Mouse (Mus musculus) left cerebral cortex, adult 2 months (tissue): Measurements from ENCODE around the gene Xxylt1. TPM values are rescaled to one million over a fixed set of nuclear protein-coding genes. Genes with fewer than 3 reads are reported as not detected.

Source experiments
- DNase-seq, 2 experiments: peaks; one replicate each; pipeline ENCODE4 v3.0.0; 2021 to 2022; ENCODE audit warnings: low spot score in 2 of 2, mixed read lengths in 1 of 2; ENCODE audit errors: extremely low spot score in 1 of 2
- H3K27ac ChIP-seq: fragments of 200-600 bp; 2 replicates; pipeline ENCODE4 v1.8.1; 2022
- H3K4me3 ChIP-seq: fragments of 200-600 bp; 2 replicates; pipeline ENCODE4 v1.8.1; 2022
- CTCF ChIP-seq: fragments of 200-600 bp; IDR thresholded peaks from 2 replicates; pipeline ENCODE4 v1.8.1; 2022; ENCODE audit warnings: antibody characterized with exemption, mild to moderate bottlenecking, moderate library complexity
- intact Hi-C: fragments of 180-260 bp; cut with DNase I; formaldehyde crosslinking; loops from one replicate; pipeline ENCODE4 v1.15.1; 2025
- total RNA-seq, 2 experiments: library from RNA; stranded (reverse); gene quantifications; 2 replicates each; pipeline ENCODE4 v1.2.3; 2021

The Xxylt1 gene
- total RNA-seq, 2 experiments from 2014 or later = 19.4 to 21.9 TPM

DNA sequence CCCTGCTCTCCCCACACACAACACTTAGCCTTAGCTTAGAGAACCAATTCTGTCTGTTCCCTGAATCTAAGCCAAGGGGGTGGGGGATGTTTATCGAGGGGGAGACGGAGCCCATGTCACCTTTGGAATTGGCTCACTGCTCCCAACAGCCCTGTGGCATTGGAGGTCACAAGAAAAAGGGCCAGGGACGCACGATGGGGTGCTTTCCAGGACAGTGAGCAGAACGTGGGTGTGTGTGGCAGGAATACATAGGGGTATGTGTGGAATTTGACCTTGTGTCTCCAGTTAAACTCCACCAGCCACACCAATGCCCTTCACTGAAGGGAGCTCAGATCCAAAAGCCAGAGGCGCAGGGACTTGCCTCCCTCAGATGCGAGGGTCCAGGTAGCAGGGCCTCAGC is 116.3 kb downstream of the Xxylt1 start:
- Histone ChIP-seq H3K27ac (no peak overlapping the region), H3K4me3 (no peak overlapping the region)
- no peak for DNase-seq
- intact Hi-C loops = no loop called here
- no peak for TF ChIP-seq CTCF

DNA sequence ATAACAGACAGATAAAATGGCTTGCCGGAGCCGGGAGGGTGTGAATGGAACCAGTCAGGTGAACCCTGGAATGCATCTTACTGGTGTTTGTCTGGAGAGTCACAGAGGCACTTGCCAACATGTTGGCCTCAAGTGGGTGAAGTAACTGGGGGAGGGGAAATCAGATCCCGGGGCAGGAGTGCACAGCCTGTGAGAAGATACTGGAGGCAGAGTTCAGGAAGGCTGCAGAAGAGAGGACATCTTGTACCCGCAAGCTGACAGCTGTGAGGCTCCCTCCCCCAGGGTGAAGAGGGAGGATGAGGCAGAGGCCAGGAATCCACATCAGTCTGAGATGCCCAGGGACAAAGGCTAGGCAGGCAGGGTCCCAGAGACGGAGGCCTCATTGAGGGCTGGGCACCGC is 116.8 kb downstream of the Xxylt1 start:
- intact Hi-C loops = no loop called here
- Histone ChIP-seq H3K4me3 (no peak overlapping the region), H3K27ac (no peak overlapping the region)
- DNase-seq = no peak
- TF ChIP-seq CTCF = no peak

DNA sequence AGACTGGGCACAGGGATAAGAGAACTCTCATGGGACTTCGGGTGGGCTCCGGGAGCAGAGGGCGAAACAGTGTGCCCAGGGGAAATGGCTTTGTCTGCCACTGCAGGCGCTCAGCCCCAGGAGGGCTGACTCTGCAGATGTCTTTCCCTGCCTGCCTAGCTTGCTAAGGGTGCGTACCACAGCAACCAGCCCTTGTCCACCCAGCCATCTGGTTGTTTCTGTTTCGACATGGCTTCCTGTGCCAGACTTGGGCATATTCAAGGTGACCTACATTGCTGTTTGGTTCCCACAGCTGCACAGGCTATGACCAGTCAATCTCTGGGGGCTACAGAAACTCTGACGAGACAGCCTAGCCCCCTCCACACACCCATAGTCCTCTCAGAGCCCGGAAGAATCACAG is 118.7 kb downstream of the Xxylt1 start:
- no peak for TF ChIP-seq CTCF
- Histone ChIP-seq H3K4me3 (no peak overlapping the region), H3K27ac (no peak overlapping the region)
- intact Hi-C loops = no loop called here
- no peak for DNase-seq

DNA sequence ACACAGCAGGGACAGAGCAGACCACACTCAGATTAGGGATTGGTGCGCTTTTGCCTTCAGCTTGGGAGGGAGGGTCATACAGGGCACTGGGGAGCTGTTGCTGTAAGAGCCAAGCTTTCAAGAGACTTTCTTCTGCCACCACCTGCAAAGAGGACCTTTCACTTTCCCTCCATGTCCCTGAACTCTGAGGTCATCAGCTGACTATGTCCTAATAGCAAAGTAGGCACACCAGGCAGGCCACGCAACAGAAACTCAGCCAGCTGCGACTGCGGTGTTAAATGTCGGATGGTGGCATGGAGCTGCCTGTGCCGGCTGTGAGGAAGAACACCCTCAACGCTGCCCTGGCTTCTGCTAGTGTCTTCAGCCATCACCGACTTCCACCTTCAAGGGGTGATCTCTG is 120.1 kb downstream of the Xxylt1 start:
- DNase-seq = no peak
- TF ChIP-seq CTCF = no peak
- intact Hi-C loops = no loop called here
- Histone ChIP-seq H3K4me3 (no peak overlapping the region), H3K27ac (no peak overlapping the region)

DNA sequence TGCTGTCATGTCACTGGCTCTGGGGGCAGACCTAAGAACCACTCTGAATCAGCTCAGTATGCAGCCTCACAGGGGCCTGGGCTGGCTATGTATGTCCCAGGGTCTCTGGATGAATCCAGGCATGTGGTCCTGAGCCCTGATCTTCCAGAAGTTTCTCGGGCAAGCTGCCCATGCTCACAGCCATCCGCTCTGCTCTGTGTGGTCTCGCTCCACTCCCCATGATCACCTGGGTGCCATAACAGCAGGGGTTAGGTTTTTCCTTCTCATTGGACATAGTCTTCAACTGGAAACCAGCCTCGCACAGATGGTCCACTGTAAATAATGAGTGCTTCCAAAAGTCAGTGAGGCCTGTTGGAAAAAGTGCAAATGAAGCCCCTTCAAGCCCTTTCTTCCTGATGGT is 121.0 kb downstream of the Xxylt1 start:
- no peak for TF ChIP-seq CTCF
- H3K27ac ChIP-seq = no peak overlapping the region
- intact Hi-C loops = no loop called here
- no peak for DNase-seq
- H3K4me3 ChIP-seq = no peak overlapping the region

DNA sequence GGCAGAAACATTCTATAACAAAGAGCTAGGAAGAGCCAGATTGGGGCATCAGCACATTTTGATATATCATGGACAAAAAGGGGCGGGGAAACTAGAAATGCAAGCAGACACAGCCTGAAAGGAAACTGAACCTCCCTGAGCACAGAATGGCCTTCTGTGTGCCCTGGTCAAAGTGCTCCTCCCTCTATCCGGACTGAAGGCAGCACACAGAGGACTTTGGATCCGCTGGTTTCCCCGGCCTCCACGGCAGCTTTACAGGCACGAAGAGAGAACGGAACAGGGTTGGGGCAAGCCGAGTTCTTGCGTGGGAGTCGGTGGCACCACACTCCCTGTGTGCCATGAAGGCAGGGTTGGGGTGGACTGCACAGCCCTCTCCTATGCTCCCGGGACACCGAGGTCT is 121.5 kb downstream of the Xxylt1 start:
- no peak for TF ChIP-seq CTCF
- no peak for DNase-seq
- Histone ChIP-seq H3K4me3 (no peak overlapping the region), H3K27ac (no peak overlapping the region)
- intact Hi-C loops = no loop called here

DNA sequence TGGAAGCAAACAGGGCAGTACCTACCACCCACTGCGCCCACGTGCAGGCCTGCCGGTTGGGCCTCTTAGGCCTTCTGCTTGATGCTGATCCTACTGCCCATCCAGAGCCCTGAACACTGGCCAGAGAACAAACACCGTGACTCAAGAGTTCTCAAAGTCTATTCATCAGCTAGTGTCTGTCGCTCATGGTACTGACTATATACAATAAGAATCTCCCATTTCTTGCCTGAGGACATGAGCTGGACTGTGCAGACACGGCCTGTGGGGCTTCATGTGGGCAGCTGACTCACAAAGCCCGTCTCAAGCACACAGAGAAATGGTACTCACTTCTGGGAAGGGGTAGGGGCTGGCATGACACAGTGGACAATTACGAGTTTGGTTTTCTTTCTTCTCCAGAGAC is 125.1 kb downstream of the Xxylt1 start:
- TF ChIP-seq CTCF = no peak
- DNase-seq = no peak
- Histone ChIP-seq H3K4me3 (no peak overlapping the region), H3K27ac (no peak overlapping the region)
- intact Hi-C loops = no loop called here

DNA sequence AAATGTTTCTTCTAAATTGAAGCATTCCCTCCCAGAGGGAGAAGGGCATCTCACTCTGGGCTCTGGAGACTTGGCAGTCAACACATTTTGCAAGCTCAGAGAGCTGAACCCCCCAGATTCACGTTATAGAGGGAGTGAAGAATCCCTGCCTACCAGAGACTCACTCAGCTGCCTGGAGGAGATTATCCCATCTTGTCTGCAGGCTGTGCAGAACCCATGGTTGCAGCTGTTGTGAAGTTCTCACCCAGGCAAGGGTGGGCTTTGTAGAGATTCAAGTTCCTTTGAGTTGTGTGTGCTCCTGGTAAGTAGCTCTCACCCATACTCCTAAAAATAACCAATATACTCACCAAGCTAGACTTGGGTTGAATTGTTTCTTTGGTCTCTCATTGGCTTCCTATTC is 132.6 kb downstream of the Xxylt1 start:
- peak overlapping the region; percentile 28; the same call in 1 of the 2 replicates for H3K27ac ChIP-seq
- intact Hi-C loops = loop anchor here (1.0 kb wide), 1 partner anchor 19 kb away; no protein-coding TSS in a partner anchor
- no peak for DNase-seq
- H3K4me3 ChIP-seq = no peak overlapping the region
- no peak for TF ChIP-seq CTCF

DNA sequence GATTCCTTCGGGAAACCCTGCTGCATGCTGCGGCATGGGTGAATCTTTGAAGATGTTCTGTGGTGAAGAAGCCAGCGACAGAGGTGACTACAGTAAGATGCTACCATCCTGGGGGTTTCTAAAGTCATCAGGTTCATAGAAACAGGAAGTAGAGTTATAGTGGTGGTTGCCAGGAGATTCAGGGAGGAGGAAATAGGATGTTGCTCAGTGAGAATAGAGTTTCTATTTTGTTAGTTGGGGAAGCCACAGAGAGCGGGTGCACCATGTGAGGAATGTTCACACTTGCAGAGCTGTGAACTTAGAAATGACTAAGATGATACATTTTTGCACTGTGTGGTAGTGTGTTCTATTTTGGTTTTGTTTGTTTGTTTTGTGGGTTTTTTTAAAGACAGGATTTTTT is 133.0 kb downstream of the Xxylt1 start:
- intact Hi-C loops = loop anchor here (1.0 kb wide), 1 partner anchor 19 kb away; no protein-coding TSS in a partner anchor
- no peak for TF ChIP-seq CTCF
- DNase-seq = no peak
- no peak overlapping the region for H3K4me3 ChIP-seq
- peak overlapping the region; percentile 34; the same call in 1 of the 2 replicates for H3K27ac ChIP-seq

DNA sequence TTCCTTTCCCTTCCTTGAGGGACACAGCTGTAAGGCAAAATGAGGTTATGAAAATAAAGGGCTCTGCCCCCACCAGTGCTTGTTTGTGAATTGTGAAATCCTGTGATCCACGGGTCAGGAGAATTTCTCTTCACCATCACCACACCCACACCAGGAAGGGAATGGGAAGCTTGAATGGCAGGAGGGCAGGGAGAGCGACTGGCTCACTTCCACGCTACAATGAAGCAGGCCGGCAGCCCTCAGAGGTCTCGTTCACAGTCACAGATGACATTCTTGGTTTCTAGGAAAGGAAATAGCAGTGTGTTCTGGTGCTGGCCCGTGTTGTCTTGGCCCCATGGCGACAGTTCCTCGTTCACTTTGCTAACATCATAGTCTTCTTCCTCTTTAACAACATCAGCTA is 136.3 kb downstream of the Xxylt1 start:
- no peak for DNase-seq
- Histone ChIP-seq H3K4me3 (no peak overlapping the region), H3K27ac (no peak overlapping the region)
- intact Hi-C loops = no loop called here
- TF ChIP-seq CTCF = no peak

DNA sequence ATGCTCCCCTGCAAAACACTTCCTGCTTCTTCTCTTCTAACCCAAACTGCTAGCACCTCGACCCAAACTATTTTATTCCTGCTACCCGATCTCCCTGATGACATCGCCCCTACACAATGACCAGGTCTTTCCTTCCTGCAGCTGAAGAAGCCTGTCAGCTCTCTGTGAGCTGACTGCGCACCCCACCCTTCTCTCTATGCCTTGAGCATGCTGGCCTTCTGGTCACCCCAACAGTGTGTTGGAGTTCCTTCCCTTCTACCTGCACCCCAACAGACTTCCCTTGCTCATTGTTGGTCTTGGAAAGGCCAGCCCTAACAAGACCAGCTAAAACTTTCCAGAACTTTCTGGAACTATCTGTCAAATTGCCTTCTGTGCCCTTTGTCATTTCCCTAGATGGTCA is 137.3 kb downstream of the Xxylt1 start:
- no peak for TF ChIP-seq CTCF
- intact Hi-C loops = no loop called here
- H3K27ac ChIP-seq = no peak overlapping the region
- H3K4me3 ChIP-seq = no peak overlapping the region
- no peak for DNase-seq

DNA sequence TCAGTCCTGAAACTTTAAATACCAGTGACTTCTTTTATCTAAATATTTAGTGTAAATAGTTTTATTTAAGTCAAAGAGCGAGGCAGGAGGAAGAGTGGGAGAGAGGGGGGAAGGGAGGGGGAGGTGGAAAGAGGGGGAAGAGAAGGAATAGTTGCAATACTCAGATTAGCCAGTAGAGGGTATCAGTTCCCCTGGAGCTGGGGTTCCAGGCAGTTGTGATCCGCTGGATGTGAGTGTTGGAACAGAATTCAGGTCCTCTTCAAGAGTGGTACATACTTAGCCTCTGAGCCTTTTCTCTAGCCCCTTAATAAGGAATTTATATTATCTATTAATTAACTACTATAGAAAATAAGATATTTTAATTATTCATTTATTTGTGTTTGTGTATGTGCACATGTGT is 140.5 kb downstream of the Xxylt1 start:
- Histone ChIP-seq H3K27ac (no peak overlapping the region), H3K4me3 (no peak overlapping the region)
- no peak for DNase-seq
- intact Hi-C loops = no loop called here
- peak; percentile 47 for TF ChIP-seq CTCF

DNA sequence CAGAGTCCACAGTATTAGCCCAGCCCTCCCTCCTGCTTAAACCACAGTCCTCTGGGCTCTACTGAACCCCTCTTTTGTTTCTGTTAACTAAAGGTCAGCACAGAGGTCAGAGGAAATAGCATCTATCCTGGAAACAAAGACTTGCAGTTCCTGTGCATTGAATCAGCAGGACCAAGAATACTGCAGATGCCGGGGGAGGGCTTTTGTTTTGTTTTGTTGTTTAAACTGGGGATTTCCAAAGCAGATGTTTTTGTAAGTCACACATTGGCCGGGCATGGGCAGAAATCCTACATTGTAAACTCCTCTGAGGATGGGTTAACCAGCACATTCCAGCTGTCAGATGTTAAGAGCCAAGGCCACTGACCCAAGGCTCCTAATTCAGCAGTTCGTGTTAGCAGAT is 141.3 kb downstream of the Xxylt1 start:
- no peak for DNase-seq
- no peak overlapping the region for H3K27ac ChIP-seq
- no peak overlapping the region for H3K4me3 ChIP-seq
- intact Hi-C loops = no loop called here
- no peak for TF ChIP-seq CTCF

DNA sequence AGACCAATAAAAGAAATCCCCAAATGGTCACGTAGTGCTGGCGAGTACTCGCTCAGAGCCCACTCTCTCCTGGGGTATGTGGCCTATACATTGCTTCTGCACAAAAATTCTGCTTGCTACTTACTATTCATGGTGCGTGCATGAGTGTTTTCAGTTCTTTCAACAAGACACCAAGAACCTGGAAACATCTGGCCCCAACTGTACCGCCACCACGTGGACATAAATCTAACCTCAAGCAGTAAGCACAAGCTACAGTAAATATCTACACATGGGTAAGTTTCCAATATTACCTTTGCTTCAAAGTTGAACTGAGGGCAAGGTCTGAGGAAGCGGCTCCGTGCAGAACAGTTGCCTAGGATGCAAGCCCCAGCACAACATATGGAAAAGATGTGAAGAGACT is 142.0 kb downstream of the Xxylt1 start:
- intact Hi-C loops = no loop called here
- H3K4me3 ChIP-seq = no peak overlapping the region
- no peak for TF ChIP-seq CTCF
- DNase-seq = no peak
- no peak overlapping the region for H3K27ac ChIP-seq
